Mouse (Mus musculus) natural killer cell, adult 2 months (primary cell): ENCODE results near the gene Chsy1.
"Not testable (repeated sequence)": the region's sequence is repeated elsewhere in the genome, so short reads cannot be mapped to it uniquely, and the experiment has no call there.

Experiments
- DNase-seq, 2 experiments: peaks; one replicate each; pipeline ENCODE4 v3.0.0; 2022; ENCODE audit warnings: low spot score in 2 of 2

The Chsy1 gene

GRCm38 (mm10) chr7:66176256-66176655, 66.9 kb downstream of the Chsy1 start:
- DNase-seq, result no peak

- no peak for DNase-seq
Observed at GRCm38 (mm10) chr7:66176929-66177328, 67.6 kb downstream of the Chsy1 start.

- DNase-seq, result no peak
Observed at GRCm38 (mm10) chr7:66178101-66178500, 68.8 kb downstream of the Chsy1 start.

- peak; percentile 82 to 91 for DNase-seq
Observed at GRCm38 (mm10) chr7:66179120-66179581, 69.8 kb downstream of the Chsy1 start.

- peak in 1 of 2 experiments; percentile 40 for DNase-seq
Observed at GRCm38 (mm10) chr7:66179711-66180110, 70.4 kb downstream of the Chsy1 start.

GRCm38 (mm10) chr7:66180260-66180659, 70.9 kb downstream of the Chsy1 start:
- DNase-seq, result peak; percentile 74 to 88

- DNase-seq, result peak in 1 of 2 experiments; percentile 46
Observed at GRCm38 (mm10) chr7:66180711-66181365, 71.5 kb downstream of the Chsy1 start.

GRCm38 (mm10) chr7:66182075-66182715, 72.9 kb downstream of the Chsy1 start:
- DNase-seq, result no peak

GRCm38 (mm10) chr7:66183404-66183803, 74.1 kb downstream of the Chsy1 start:
- no peak for DNase-seq

- DNase-seq, result no peak
Observed at GRCm38 (mm10) chr7:66184026-66184425, 74.7 kb downstream of the Chsy1 start.

GRCm38 (mm10) chr7:66185370-66185769, 76.1 kb downstream of the Chsy1 start:
- DNase-seq, result peak; percentile 85

GRCm38 (mm10) chr7:66187581-66188231, 78.4 kb downstream of the Chsy1 start:
- DNase-seq, result no peak

GRCm38 (mm10) chr7:66190385-66190784, 81.1 kb downstream of the Chsy1 start:
- not testable (repeated sequence) for DNase-seq

- DNase-seq, result peak in 1 of 2 experiments; percentile 75
Observed at GRCm38 (mm10) chr7:66194511-66194910, 85.2 kb downstream of the Chsy1 start.

- no peak for DNase-seq
Observed at GRCm38 (mm10) chr7:66195881-66196280, 86.6 kb downstream of the Chsy1 start.

GRCm38 (mm10) chr7:66196609-66197445, 87.5 kb downstream of the Chsy1 start:
- DNase-seq, result peak; percentile 81 to 94

GRCm38 (mm10) chr7:66198416-66198815, 89.1 kb downstream of the Chsy1 start:
- DNase-seq, result no peak

GRCm38 (mm10) chr7:66199391-66199831, 90.1 kb downstream of the Chsy1 start:
- peak; percentile 47 to 63 for DNase-seq

- no peak for DNase-seq
Observed at GRCm38 (mm10) chr7:66200383-66200782, 91.1 kb downstream of the Chsy1 start.

GRCm38 (mm10) chr7:66200791-66201450, 91.6 kb downstream of the Chsy1 start:
- DNase-seq, result peak in 1 of 2 experiments; percentile 58

GRCm38 (mm10) chr7:66201657-66202056, 92.3 kb downstream of the Chsy1 start:
- no peak for DNase-seq
